Mouse (Mus musculus) G1E (cell line): ENCODE data around the gene Icosl.

Experiments
- CTCF ChIP-seq: IDR thresholded peaks from 2 replicates; pipeline ENCODE4 v1.5.1; 2012; ENCODE audit warnings: low read depth, low read length, inconsistent platforms, mixed read lengths
- GATA1 ChIP-seq: IDR thresholded peaks from 2 replicates; pipeline ENCODE4 v1.6.1; 2012; ENCODE audit warnings: borderline replicate concordance, low read length, inconsistent platforms, mixed read lengths
- GATA2 ChIP-seq: IDR thresholded peaks from 2 replicates; pipeline ENCODE4 v1.6.1; 2012; ENCODE audit warnings: low read depth, low read length, inconsistent platforms, borderline replicate concordance
- POLR2AphosphoS5 ChIP-seq: IDR thresholded peaks from 2 replicates; pipeline ENCODE4 v1.6.1; 2012; ENCODE audit warnings: low read depth, low read length, inconsistent platforms; ENCODE audit not compliant: insufficient replicate concordance
- TAL1 ChIP-seq: conservative IDR thresholded peaks from 2 replicates; pipeline ENCODE4 v1.6.1; 2012; ENCODE audit warnings: low read depth, low read length, inconsistent platforms, mixed read lengths

DNA sequence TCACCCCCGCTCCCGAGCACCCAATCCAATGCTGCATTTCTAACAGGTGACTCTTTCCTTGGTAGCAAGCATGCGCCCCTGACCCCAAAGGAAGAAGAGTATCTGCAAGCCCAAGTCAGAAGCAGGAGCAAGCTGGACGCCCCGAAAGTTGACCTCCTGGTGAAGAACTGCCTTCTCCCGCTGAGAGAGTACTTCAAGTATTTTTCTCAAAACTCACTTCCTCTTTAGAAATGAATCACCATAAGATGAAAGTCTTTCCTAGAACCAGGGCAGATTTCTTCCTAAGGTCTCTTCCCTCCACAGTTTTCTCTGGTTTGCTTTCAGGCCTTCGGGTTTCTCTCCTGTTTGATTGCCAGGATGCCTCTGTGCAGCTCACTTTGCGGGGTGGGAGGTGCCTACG is 6.0 kb upstream of the Icosl start:
- TF ChIP-seq CTCF: no peak
- no peak for TF ChIP-seq POLR2AphosphoS5
- TF ChIP-seq GATA1: no peak
- TF ChIP-seq TAL1: no peak
- no peak for TF ChIP-seq GATA2
